In genomic region chr1:135918644-135919407, GRCm38 (mm10) we compare ENCODE assay signal across 8 mouse cellular contexts. TPM values are rescaled to one million over a fixed set of nuclear protein-coding genes. Genes with fewer than 3 reads are reported as not detected.
DNase-seq lines count a peak whose midpoint lies in the region; ATAC-seq and TF ChIP-seq lines count a peak whose summit lies in the region.

Gene Pkp1 (minus strand): TSS chr1:135919207.

- H3K9ac ChIP-seq in kidney, postnatal 0 days (ENCODE audit: low read depth, low read length), result no peak within 1 kb of the TSS
- H3K9ac ChIP-seq in intestine, embryonic 15.5 days, result no peak within 1 kb of the TSS
- no peak within 1 kb of the TSS for H3K9ac ChIP-seq in neural tube, embryonic 11.5 days (ENCODE audit: low read length)

- H3K36me3 ChIP-seq in kidney, postnatal 0 days (ENCODE audit: insufficient read depth, low read length), result no peaks in the 10 kb centered on the region
- no peaks in the 10 kb centered on the region for H3K36me3 ChIP-seq in intestine, embryonic 15.5 days
- no peaks in the 10 kb centered on the region for H3K36me3 ChIP-seq in neural tube, embryonic 11.5 days (ENCODE audit: control insufficient read depth, insufficient read depth, low read length)

- no peak within 1 kb of the TSS for H3K27ac ChIP-seq in kidney, postnatal 0 days
- H3K27ac ChIP-seq in intestine, embryonic 15.5 days, result no peak within 1 kb of the TSS
- no peak within 1 kb of the TSS for H3K27ac ChIP-seq in neural tube, embryonic 11.5 days (ENCODE audit: low read depth, low read length)
- H3K27ac ChIP-seq in cerebellum, adult 2 months (ENCODE audit: insufficient read depth, low read length), result no peak within 1 kb of the TSS

- intact Hi-C loops in heart, postnatal 25 days (cut with DNase I), result no loop called here

- WGBS in kidney, postnatal 0 days, result under 1% methylated on average over 66 of the region's 67 CpGs
- WGBS in intestine, embryonic 15.5 days, result under 1% methylated on average over 58 of the region's 67 CpGs
- WGBS in neural tube, embryonic 11.5 days, result under 1% methylated on average over 65 of the region's 67 CpGs
- 2% methylated on average over 66 of the region's 67 CpGs for WGBS in cerebellum, adult 2 months

- peaks cover 3% of the 10 kb centered on the region; the same call in 1 of the 2 replicates for H3K4me1 ChIP-seq in kidney, postnatal 0 days (replicated peaks; ENCODE audit: insufficient read depth, low read length)
- H3K4me1 ChIP-seq in intestine, embryonic 15.5 days (replicated peaks), result peaks cover 4% of the 10 kb centered on the region
- H3K4me1 ChIP-seq in neural tube, embryonic 11.5 days (ENCODE audit: control insufficient read depth, insufficient read depth, low read length), result no peaks in the 10 kb centered on the region
- peaks cover 6% of the 10 kb centered on the region for H3K4me1 ChIP-seq in cerebellum, adult 2 months (ENCODE audit: control insufficient read depth, insufficient read depth, low read length)

- ATAC-seq in kidney, postnatal 0 days (replicated peaks; ENCODE audit: low FRiP score, low read depth), result peak; percentile 57
- peak; percentile 41; the same call in 1 of the 2 replicates for ATAC-seq in intestine, embryonic 15.5 days
- no peak for ATAC-seq in neural tube, embryonic 11.5 days (ENCODE audit: insufficient read depth, low FRiP score, low TSS enrichment)

- no peak for TF ChIP-seq POLR2A in cerebellum, adult 2 months (IDR thresholded peaks at IDR 0.05; ENCODE audit: borderline replicate concordance, insufficient read depth, low read length)

- TF ChIP-seq CTCF in kidney, postnatal 0 days (IDR thresholded peaks at IDR 0.05; ENCODE audit: low read depth), result no peak
- TF ChIP-seq CTCF in cerebellum, adult 2 months (IDR thresholded peaks at IDR 0.05; ENCODE audit: borderline replicate concordance, insufficient read depth, low read depth, low read length), result no peak

- no peaks in the 10 kb centered on the region for H3K9me3 ChIP-seq in kidney, postnatal 0 days (replicated peaks; ENCODE audit: low read length)
- no peaks in the 10 kb centered on the region for H3K9me3 ChIP-seq in intestine, embryonic 15.5 days
- no peaks in the 10 kb centered on the region for H3K9me3 ChIP-seq in neural tube, embryonic 11.5 days (ENCODE audit: control insufficient read depth, low read length)

- peak within 1 kb of the TSS; percentile 30; the same call in 1 of the 2 replicates for H3K4me3 ChIP-seq in kidney, postnatal 0 days (replicated peaks; ENCODE audit: low read depth, low read length)
- peak within 1 kb of the TSS; percentile 29 for H3K4me3 ChIP-seq in intestine, embryonic 15.5 days (replicated peaks)
- peak within 1 kb of the TSS; percentile 19; the same call in 1 of the 2 replicates for H3K4me3 ChIP-seq in neural tube, embryonic 11.5 days (ENCODE audit: low read depth, low read length)
- H3K4me3 ChIP-seq in cerebellum, adult 2 months (replicated peaks; ENCODE audit: insufficient read depth, low read depth, low read length), result no peak within 1 kb of the TSS

- H3K27me3 ChIP-seq in kidney, postnatal 0 days (ENCODE audit: insufficient read depth, low read length), result peaks cover 38% of the 10 kb centered on the region
- H3K27me3 ChIP-seq in intestine, embryonic 15.5 days (replicated peaks), result peaks cover 72% of the 10 kb centered on the region
- H3K27me3 ChIP-seq in neural tube, embryonic 11.5 days (ENCODE audit: control insufficient read depth, insufficient read depth, low read length), result peaks cover 51% of the 10 kb centered on the region
- no peaks in the 10 kb centered on the region for H3K27me3 ChIP-seq in cerebellum, adult 2 months (ENCODE audit: control insufficient read depth, insufficient read depth, low read length)

- H3K4me2 ChIP-seq in kidney, postnatal 0 days (ENCODE audit: low read length), result peak within 1 kb of the TSS; percentile 54
- H3K4me2 ChIP-seq in intestine, embryonic 15.5 days (replicated peaks), result peak within 1 kb of the TSS; percentile 57
- H3K4me2 ChIP-seq in neural tube, embryonic 11.5 days (ENCODE audit: low read depth), result peak within 1 kb of the TSS; percentile 31

- DNase-seq in kidney, postnatal 0 days (ENCODE audit: low spot score), result peak; percentile 25
- DNase-seq in kidney, adult 8-10 months, result no peak
- DNase-seq in embryo, embryonic 9.5 days (ENCODE audit: extremely low spot score), result peak; percentile 19
- no peak for DNase-seq in neural tube, embryonic 11.5 days (ENCODE audit: low spot score)
- DNase-seq in cerebellum, adult 2 months, result no peak
- no peak for DNase-seq in layer of hippocampus, adult 9-10 months (ENCODE audit: low spot score)
- no peak for DNase-seq in heart, postnatal 25 days (ENCODE audit: low spot score)

RNA-seq across cellular contexts. Expression of gene Pkp1, which starts in this region (rescaled TPM):
- 0.22 and 0.24 TPM in 2 replicates for polyA plus RNA-seq in kidney, postnatal 0 days (2015; fragmentation: Nextera tagmentation; extraction: Ambion mirVana)
- 0.08 and 0.15 TPM in 2 replicates for polyA plus RNA-seq in intestine, embryonic 15.5 days (2015; fragmentation: Nextera tagmentation; extraction: Ambion mirVana)
- 0.12 and 0.24 TPM in 2 replicates for polyA plus RNA-seq in neural tube, embryonic 11.5 days (2014; fragmentation: Nextera tagmentation; extraction: Ambion mirVana)
- 0.07 and 0.08 TPM in 2 replicates for polyA plus RNA-seq in cerebellum, adult 2 months (2012; rRNA removed)
- total RNA-seq in heart, postnatal 25 days (2021), result not detected

Comparison
In these comparisons a context has a peak if more than half of its experiments do, and no peak if none do; other contexts are left out.
1. Peak in DNase-seq, ATAC-seq, H3K4me3 ChIP-seq and H3K4me2 ChIP-seq in kidney, postnatal 0 days; RNA of the gene not detected or under 1 TPM.
2. Peak in ATAC-seq, H3K4me3 ChIP-seq and H3K4me2 ChIP-seq in intestine, embryonic 15.5 days; RNA of the gene not detected or under 1 TPM.